Mouse (Mus musculus) megakaryocyte progenitor cell, adult 5-6 weeks (primary cell): ENCODE measurements around the gene Tmem45b. TPM values are rescaled to one million over a fixed set of nuclear protein-coding genes. Genes with fewer than 3 reads are reported as not detected.
A peak's percentile ranks its signal among the peaks of the same experiment; 100 is the strongest.

Source experiments
- ATAC-seq: replicated peaks from 2 replicates; pipeline ENCODE4 v1.8.0; 2016; ENCODE audit warnings: mild to moderate bottlenecking, moderate TSS enrichment, inconsistent platforms; ENCODE audit not compliant: poor library complexity
- total RNA-seq, 2 experiments: library from RNA; stranded (forward) in 1 of 2; stranded (reverse) in 1 of 2; fragments of 157-497, 149-512 nt in 1 of 2; fragments of 200-1000 nt in 1 of 2; gene quantifications; 2 replicates each; pipeline versions ENCODE4 v1.2.3 to v1.2.4; 2015 to 2017

The Tmem45b gene
- total RNA-seq, 2 experiments from 2014 or later: not detected

GRCm38 (mm10) chr9:31405217-31405616 lies 59.0 kb downstream of the Tmem45b start:
- ATAC-seq: peak; percentile 81

- no peak for ATAC-seq
Observed at GRCm38 (mm10) chr9:31404311-31404710, 60.0 kb downstream of the Tmem45b start.

- ATAC-seq: peak; percentile 92
Observed at GRCm38 (mm10) chr9:31400441-31400840, 63.8 kb downstream of the Tmem45b start.

GRCm38 (mm10) chr9:31387206-31387605 lies 77.1 kb downstream of the Tmem45b start:
- ATAC-seq: no peak

GRCm38 (mm10) chr9:31386368-31387180 lies 77.7 kb downstream of the Tmem45b start:
- peak; percentile 22; the same call in 1 of the 2 replicates for ATAC-seq

GRCm38 (mm10) chr9:31385947-31386354 lies 78.3 kb downstream of the Tmem45b start, which contains the start of gene Nfrkb:
Gene Nfrkb (plus strand): TSS chr9:31386192.
- peak; percentile 99 for ATAC-seq

- ATAC-seq: peak; percentile 5; the same call in 1 of the 2 replicates
Observed at GRCm38 (mm10) chr9:31385500-31385869, 78.8 kb downstream of the Tmem45b start.

GRCm38 (mm10) chr9:31384786-31385499 lies 79.3 kb downstream of the Tmem45b start:
- no peak for ATAC-seq

GRCm38 (mm10) chr9:31376661-31377060 lies 87.6 kb downstream of the Tmem45b start:
- ATAC-seq: no peak

Other genes with a start within 250 kb of the Tmem45b start
- gene Prdm10, start 183.9 kb downstream of the Tmem45b start, total RNA-seq (2015): 8.9 and 11.7 TPM in 2 replicates
- gene Prdm10, start 183.9 kb downstream of the Tmem45b start, total RNA-seq (2017): 9.2 and 10.6 TPM in 2 replicates
- gene Nfrkb, start 78.3 kb downstream of the Tmem45b start, total RNA-seq (2015): 10.8 and 22.7 TPM in 2 replicates
- gene Nfrkb, start 78.3 kb downstream of the Tmem45b start, total RNA-seq (2017): 18.5 and 24.5 TPM in 2 replicates